Mouse (Mus musculus) frontal cortex, postnatal 14 days (tissue): ENCODE measurements around the gene Slc35c2.

Experiments used
- DNase-seq, 2 experiments: peaks; one replicate each; pipeline ENCODE4 v3.0.0; 2022; ENCODE audit warnings: low spot score in 2 of 2

Slc35c2 gene

DNA sequence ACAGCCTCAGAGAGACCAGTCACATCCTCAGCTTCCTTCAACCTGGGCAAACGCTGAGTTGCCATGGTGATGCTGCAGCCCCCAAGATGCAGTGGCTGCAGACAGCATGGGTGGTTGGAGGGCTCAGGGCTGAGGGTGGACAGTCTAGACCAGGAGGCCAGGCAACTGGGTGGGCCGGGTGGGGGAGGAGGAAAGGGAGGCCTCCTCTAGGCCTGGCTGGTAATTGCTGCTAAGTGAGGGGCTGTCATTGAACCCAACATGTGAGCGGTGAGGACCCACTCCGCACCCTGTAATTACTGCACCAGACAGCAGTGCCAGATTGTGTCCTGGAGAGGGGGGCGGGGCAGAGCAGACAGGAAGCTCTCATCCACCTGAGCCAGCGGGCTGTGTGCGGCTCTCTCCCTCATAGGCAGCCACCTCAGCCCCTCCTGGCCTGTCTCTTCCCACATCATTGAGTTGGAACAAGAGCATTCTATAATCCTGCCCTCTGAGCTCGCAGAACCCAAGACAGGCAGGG lies 12.5 kb downstream of the Slc35c2 start:
- DNase-seq = no peak

GRCm38 (mm10) chr2:165273589-165273988 lies 14.1 kb downstream of the Slc35c2 start:
- no peak for DNase-seq

DNA sequence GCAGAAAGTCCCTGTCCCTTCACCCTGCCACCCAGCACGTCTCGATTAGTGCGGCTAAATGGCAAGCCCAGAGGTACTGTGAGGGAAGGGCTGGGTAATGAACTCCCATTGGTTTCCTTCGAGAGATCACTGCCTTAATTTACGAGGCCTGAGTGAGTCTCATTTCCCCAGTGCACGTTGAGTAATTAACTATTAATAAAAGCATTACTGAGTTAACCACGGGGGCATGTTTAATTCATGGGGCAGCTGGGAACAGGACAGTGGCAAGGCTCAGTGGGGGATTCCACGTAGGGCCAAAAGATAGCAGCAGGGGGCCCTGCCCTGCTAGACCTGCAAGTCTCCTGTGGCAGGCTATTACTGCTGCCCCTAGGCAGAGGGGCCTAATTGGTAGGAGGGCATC lies 16.3 kb downstream of the Slc35c2 start:
- no peak for DNase-seq

GRCm38 (mm10) chr2:165270858-165271257 lies 16.8 kb downstream of the Slc35c2 start:
- DNase-seq = no peak

GRCm38 (mm10) chr2:165266739-165267138 lies 20.9 kb downstream of the Slc35c2 start:
- no peak for DNase-seq

- DNase-seq = no peak
Observed at GRCm38 (mm10) chr2:165263861-165264260, 23.8 kb downstream of the Slc35c2 start.

- no peak for DNase-seq
Observed at GRCm38 (mm10) chr2:165262274-165262990, 25.2 kb downstream of the Slc35c2 start.

DNA sequence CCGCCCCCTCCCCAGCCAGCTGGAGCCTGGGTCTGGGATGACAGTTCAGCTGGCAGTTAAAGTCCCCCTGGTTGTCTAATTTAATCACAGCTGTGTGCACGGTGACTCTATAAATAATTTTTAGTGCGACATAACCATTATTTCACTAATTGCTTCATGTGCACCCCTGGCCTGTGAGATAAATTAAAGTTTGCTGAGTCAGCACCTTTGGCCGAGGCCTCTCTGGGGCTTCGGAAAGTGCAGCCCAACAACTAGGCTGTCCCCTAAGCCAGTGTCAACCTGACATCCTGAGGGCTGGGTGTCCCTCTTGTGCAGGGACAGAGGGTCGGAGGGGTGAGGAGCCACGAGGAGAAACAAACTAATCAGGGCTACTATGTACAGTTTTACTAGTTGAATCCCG lies 27.8 kb downstream of the Slc35c2 start:
- DNase-seq = no peak

DNA sequence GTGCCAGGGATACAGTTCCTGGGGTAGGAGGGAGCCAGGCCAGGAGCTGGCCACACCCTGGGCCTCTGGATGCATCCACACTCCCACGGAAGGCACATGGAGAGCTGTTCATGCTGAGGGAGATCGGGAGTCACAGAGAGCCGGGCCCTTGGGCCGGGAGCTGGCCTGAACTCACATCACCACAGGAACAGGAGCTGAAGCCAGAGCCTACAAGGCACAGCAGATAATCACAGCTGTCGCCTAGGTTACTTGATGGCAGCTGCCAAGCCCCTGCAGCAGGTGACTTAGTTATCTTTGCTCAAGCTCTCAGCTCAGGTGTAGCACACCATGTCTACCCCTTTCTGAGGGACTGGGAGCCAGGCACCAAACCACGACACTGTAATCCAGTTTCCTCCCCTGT lies 29.3 kb downstream of the Slc35c2 start:
- no peak for DNase-seq

DNA sequence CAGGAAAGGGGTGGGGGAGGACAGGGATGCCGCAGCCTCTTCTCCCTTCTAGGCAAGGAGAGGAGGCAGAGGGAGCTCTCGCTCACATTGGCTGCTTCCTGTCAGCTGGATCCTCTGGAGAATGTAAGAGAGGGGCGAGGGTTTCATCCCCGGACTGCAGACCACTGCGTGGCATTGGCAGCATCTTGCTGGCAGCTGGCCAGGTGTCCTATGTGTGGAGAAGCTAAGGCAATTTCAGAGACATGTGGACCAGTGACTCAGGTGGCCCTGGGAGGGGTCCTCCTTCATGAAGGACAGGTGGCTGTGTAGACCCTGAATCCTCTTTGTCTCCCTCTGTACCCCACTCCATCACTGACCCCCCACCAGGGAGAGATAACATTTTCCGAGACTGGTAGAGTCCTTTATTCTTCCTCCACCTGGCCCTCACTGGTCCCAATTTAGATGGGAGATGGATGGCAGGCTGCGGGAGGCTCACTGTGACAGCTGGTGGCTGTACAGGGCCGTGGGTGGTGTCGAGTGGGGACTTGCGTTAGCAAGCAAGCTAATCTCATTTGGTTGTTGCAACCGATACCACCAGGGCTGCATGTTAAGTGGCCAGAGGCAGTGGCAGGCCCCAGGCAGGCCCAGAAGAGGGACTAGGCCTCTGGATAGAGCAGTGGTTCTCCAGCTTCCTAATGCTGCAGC lies 30.4 kb downstream of the Slc35c2 start:
- DNase-seq = no peak

GRCm38 (mm10) chr2:165256213-165256612 lies 31.5 kb downstream of the Slc35c2 start:
- no peak for DNase-seq

DNA sequence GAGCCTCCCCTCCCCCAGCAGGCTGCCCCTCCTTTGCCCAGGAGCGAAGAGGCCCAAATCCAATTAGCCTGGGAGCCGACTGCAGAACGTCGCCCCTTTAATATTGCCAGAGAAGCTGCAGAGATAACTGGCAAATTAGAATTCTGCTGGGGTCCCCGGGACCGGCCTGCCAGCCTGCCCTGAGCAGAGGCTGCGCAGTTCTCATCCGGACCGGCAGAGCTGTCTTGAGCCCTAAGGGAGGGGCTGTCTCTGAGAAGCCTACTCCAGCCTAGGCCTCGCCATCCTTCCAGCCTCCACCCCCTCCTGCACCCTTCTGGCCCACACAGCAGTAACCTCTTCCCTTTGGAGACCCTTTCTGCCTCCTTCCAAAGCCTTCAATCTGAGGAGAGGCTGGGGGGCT lies 33.8 kb downstream of the Slc35c2 start:
- DNase-seq = no peak

DNA sequence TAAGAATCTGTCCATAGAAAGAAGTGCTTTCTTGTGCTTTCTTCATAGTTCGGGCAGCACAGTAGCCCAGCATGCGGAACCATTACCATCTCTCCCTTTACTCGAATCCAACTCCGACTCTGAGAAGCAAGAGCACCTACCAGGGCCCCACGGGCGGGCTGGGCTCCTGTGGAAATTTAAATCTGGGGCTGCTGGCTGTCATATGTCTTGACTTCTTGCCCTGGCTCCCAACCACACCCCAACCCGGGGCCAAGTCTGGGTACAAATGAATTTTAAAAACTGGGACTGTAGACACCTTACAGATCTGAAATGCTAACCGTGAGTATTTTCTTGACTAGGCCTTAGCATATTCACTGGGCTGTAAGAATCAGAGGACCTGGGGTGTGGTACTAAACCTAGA lies 34.4 kb downstream of the Slc35c2 start:
- DNase-seq = no peak

DNA sequence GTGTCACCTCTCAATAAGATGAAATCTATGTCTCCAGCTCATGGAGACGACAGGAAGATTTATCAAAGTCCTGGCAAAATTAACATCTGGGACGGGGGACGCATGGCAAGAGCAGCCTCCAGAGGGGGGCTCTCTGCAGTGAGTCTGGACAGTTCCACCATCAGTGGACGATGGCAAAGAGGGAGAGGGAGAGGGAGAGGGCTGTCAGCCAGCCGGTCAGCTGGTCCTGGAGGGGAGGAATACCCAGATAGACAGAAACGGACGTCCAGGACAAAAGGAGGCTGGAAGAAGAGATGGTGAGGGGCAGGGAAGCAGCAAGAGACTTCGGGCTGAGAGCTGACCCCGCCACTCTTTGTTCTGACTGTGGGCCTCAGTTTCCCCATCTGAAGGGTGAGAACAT lies 34.9 kb downstream of the Slc35c2 start:
- no peak for DNase-seq

GRCm38 (mm10) chr2:165252381-165252780 lies 35.3 kb downstream of the Slc35c2 start:
- no peak for DNase-seq

DNA sequence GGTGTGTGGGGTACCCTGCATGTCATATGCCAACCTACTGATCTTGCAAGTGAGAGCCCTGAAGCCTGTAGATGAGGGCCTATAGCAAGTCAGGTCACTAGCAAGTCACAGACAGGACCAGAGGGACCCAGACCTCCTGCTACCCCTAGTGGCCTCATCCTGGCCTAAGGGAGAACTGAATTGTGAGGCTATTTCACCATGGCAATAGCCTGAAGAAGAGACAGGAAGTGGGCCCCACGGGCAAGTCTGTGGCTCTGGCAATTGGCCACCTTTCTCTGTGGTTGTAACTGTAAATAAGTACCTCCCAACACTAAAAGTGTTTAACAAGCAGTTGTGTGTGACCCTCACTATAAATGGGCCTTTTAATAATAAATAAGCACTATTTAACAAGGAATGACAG lies 36.8 kb downstream of the Slc35c2 start:
- no peak for DNase-seq

DNA sequence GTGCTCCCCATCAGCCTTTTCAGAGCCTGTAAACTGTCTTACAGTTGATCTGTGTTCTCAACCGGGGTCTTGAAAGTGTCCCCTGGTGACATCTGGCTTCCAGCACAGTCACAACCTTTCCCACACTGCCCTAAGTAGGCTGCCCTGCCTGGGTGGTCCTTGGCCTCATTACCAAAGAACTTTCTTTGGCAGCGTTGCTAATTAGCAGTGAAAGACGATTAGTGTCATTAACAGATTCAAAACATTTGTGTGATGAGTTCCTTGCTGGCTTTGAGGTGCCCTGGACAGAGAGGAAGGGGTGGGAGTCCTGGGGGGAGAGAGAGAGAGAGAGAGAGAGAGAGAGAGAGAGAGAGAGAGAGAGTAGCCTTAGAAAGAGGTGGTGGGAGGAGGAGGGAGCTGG lies 38.7 kb downstream of the Slc35c2 start:
- no peak for DNase-seq

DNA sequence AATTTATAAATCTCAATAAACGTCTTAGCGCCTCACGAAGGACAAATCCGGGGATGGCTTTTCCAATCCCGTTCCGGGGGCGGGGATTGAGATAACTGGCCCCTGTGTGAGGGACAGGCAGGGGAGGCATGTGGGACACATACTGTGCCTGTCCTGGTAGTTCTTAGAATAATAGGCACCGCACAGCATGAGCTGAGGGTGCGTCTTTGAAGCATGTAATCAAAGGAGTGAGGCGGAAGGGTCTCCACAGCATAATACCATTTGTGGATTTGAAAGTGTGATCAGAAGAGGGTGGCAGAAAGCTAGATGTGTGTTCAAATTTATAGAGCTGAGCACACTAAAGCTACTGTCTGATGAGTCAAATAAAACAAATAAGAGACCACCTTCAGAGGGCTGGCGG lies 41.3 kb downstream of the Slc35c2 start:
- DNase-seq = no peak

GRCm38 (mm10) chr2:165243122-165243720 lies 44.4 kb downstream of the Slc35c2 start:
- no peak for DNase-seq

DNA sequence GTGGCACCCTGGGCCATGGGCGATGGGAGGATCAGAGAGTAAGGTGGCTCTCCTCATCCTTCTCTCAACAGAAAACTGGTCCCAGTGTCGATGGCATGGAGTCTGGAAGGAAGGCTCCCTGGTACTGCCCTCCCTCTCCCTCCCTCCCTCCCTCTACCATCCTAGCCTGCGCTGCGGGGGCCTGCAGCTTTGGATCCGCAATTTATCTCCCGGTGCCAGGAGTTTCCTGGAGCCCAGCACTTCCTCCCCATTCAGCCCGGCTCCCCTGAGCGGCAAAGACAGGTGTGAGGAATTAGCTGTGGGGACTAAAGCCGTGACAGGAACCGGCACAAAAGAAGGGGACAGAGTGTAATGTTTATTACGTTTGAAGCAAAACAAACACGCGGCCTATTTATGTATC lies 45.1 kb downstream of the Slc35c2 start:
- no peak for DNase-seq

DNA sequence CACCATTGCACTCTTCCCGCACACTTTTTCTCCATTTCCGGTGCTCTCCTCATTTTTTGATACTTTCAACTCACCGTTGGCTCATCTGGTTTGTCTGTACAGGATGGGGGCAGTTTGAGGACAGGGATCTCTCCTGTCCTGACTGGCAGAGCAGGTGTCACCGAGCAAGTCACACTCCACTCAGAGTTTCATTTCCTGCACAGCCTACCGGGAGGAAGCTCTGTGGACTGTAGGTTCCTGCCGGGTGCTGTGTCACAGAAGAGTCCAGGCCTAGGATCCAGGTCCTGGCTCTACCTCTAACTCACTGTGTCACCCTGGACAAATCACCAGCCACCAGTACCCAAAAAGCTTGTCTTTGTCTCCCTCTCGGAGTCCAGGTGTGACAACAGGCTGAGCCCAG lies 45.9 kb downstream of the Slc35c2 start:
- DNase-seq = no peak

GRCm38 (mm10) chr2:165240371-165240770 lies 47.3 kb downstream of the Slc35c2 start:
- DNase-seq = no peak

- no peak for DNase-seq
Observed at GRCm38 (mm10) chr2:165239533-165240144, 48.0 kb downstream of the Slc35c2 start.
